ENCODE assay signal across 12 mouse cellular contexts in genomic region chr11:98598851-98599290, GRCm38 (mm10). TPM values are rescaled to one million over a fixed set of nuclear protein-coding genes. Genes with fewer than 3 reads are reported as not detected.
DNase-seq lines count a peak whose midpoint lies in the region; ATAC-seq and TF ChIP-seq lines count a peak whose summit lies in the region.
"Had no signal": no experiment of that assay in that cellular context is flagged by ENCODE, and none has a peak within 500 bp of the region (broad histone marks: within the 10 kb centered on the region; RNA-seq: fewer than 3 reads in every experiment).

No protein-coding gene starts in this region.

- no peak overlapping the region for H3K4me3 ChIP-seq in hindbrain, embryonic 16.5 days (ENCODE audit: low read length)
- H3K4me3 ChIP-seq in hindbrain, embryonic 14.5 days (replicated peaks; ENCODE audit: low read length) = no peak overlapping the region
- H3K4me3 ChIP-seq in E14TG2a.4 (replicated peaks; ENCODE audit: low read length) = peak overlapping the region; percentile 69
- H3K4me3 ChIP-seq in forebrain, embryonic 13.5 days = no peak overlapping the region
- H3K4me3 ChIP-seq in thymus, adult 2 months (ENCODE audit: control insufficient read depth, insufficient read depth, low read length) = no peak overlapping the region

- H3K9ac ChIP-seq in hindbrain, embryonic 16.5 days (ENCODE audit: low read depth, low read length) = no peak overlapping the region
- H3K9ac ChIP-seq in hindbrain, embryonic 14.5 days = no peak overlapping the region
- H3K9ac ChIP-seq in forebrain, embryonic 13.5 days = 0 out of 2 replicates have a peak overlapping the region, but pooled peaks have one; percentile 16

- 54% methylated on average over 18 of the region's 18 CpGs for WGBS in hindbrain, embryonic 16.5 days
- 65% methylated on average over 18 of the region's 18 CpGs for whole genome bisulfite sequencing in hindbrain, embryonic 14.5 days
- 56% methylated on average over 18 of the region's 18 CpGs for WGBS in forebrain, embryonic 13.5 days
- 64% methylated on average over 18 of the region's 18 CpGs for WGBS in thymus, adult 2 months

- H3K9me3 ChIP-seq in hindbrain, embryonic 16.5 days (ENCODE audit: control insufficient read depth, low read length) = no peaks in the 10 kb centered on the region
- no peaks in the 10 kb centered on the region for H3K9me3 ChIP-seq in hindbrain, embryonic 14.5 days (ENCODE audit: control insufficient read depth, low read length)
- no peaks in the 10 kb centered on the region for H3K9me3 ChIP-seq in E14TG2a.4 (ENCODE audit: low read length)
- no peaks in the 10 kb centered on the region for H3K9me3 ChIP-seq in forebrain, embryonic 13.5 days (replicated peaks)

- no peak overlapping the region for H3K27ac ChIP-seq in hindbrain, embryonic 16.5 days (ENCODE audit: low read depth, low read length)
- no peak overlapping the region for H3K27ac ChIP-seq in hindbrain, embryonic 14.5 days
- no peak overlapping the region for H3K27ac ChIP-seq in forebrain, embryonic 13.5 days
- no peak overlapping the region for H3K27ac ChIP-seq in thymus, adult 2 months (ENCODE audit: control insufficient read depth, insufficient read depth, low read length)
- H3K27ac ChIP-seq: kidney, postnatal 0 days had no signal

- TF ChIP-seq POLR2A in thymus, adult 2 months (IDR thresholded peaks at IDR 0.05; ENCODE audit: control insufficient read depth, extremely low read depth, insufficient read depth, low read length, poor library complexity) = no peak

- ATAC-seq in hindbrain, embryonic 16.5 days = no peak
- ATAC-seq in hindbrain, embryonic 14.5 days (ENCODE audit: low FRiP score) = no peak
- ATAC-seq in forebrain, embryonic 13.5 days = no peak
- ATAC-seq in activated CD4-positive, CD25-positive, alpha-beta regulatory T cell, adult 4 months = no peak

- DNase-seq in hindbrain, embryonic 14.5 days (ENCODE audit: low spot score) = no peak
- DNase-seq in brain, adult 2 months (ENCODE audit: low read depth, low spot score) = peak; percentile 74
- DNase-seq in thymus, adult 2 months = no peak
- no peak for DNase-seq in adrenal gland, adult 8-10 months
- DNase-seq: adrenal gland, postnatal 10 days had no signal

- H3K4me2 ChIP-seq in hindbrain, embryonic 16.5 days (ENCODE audit: low read length) = peak overlapping the region; percentile 1; the same call in 1 of the 2 replicates
- no peak overlapping the region for H3K4me2 ChIP-seq in hindbrain, embryonic 14.5 days (replicated peaks)
- peak overlapping the region; percentile 24 for H3K4me2 ChIP-seq in forebrain, embryonic 13.5 days

- H3K27me3 ChIP-seq in hindbrain, embryonic 16.5 days (replicated peaks; ENCODE audit: control insufficient read depth, insufficient read depth, low read length) = peaks cover 4% of the 10 kb centered on the region; the same call in 1 of the 2 replicates
- H3K27me3 ChIP-seq in hindbrain, embryonic 14.5 days (ENCODE audit: control insufficient read depth, insufficient read depth, low read length) = peaks cover 7% of the 10 kb centered on the region; the same call in 1 of the 2 replicates
- H3K27me3 ChIP-seq in E14TG2a.4 (ENCODE audit: insufficient read depth, low read length) = peaks cover 39% of the 10 kb centered on the region
- peaks cover 35% of the 10 kb centered on the region for H3K27me3 ChIP-seq in forebrain, embryonic 13.5 days
- no peaks in the 10 kb centered on the region for H3K27me3 ChIP-seq in thymus, adult 2 months (ENCODE audit: control insufficient read depth, insufficient read depth, low read length)

- no peaks in the 10 kb centered on the region for H3K4me1 ChIP-seq in hindbrain, embryonic 16.5 days (ENCODE audit: control insufficient read depth, insufficient read depth, low read depth, low read length)
- H3K4me1 ChIP-seq in hindbrain, embryonic 14.5 days (replicated peaks; ENCODE audit: control insufficient read depth, insufficient read depth, low read length) = no peaks in the 10 kb centered on the region
- peaks cover 36% of the 10 kb centered on the region for H3K4me1 ChIP-seq in E14TG2a.4 (replicated peaks; ENCODE audit: low read depth, low read length)
- peaks cover 10% of the 10 kb centered on the region; the same call in 1 of the 2 replicates for H3K4me1 ChIP-seq in forebrain, embryonic 13.5 days
- peaks cover 19% of the 10 kb centered on the region for H3K4me1 ChIP-seq in thymus, adult 2 months (replicated peaks; ENCODE audit: control insufficient read depth, insufficient read depth, low read length)

- TF ChIP-seq CTCF in E14TG2a.4 (conservative IDR thresholded peaks at IDR 0.05; ENCODE audit: low read length) = no peak
- no peak for TF ChIP-seq CTCF in thymus, adult 2 months (IDR thresholded peaks at IDR 0.05; ENCODE audit: borderline replicate concordance, control insufficient read depth, extremely low read depth, insufficient read depth, low read length, poor library complexity)

- no peaks in the 10 kb centered on the region for H3K36me3 ChIP-seq in hindbrain, embryonic 16.5 days (ENCODE audit: control insufficient read depth, insufficient read depth, low read length)
- H3K36me3 ChIP-seq in hindbrain, embryonic 14.5 days (replicated peaks; ENCODE audit: control insufficient read depth, insufficient read depth) = no peaks in the 10 kb centered on the region
- H3K36me3 ChIP-seq in E14TG2a.4 (ENCODE audit: insufficient read depth, low read length) = no peaks in the 10 kb centered on the region
- H3K36me3 ChIP-seq in forebrain, embryonic 13.5 days (ENCODE audit: poor library complexity, severe bottlenecking) = no peaks in the 10 kb centered on the region
- no peaks in the 10 kb centered on the region for H3K36me3 ChIP-seq in thymus, adult 2 months (ENCODE audit: control insufficient read depth, insufficient read depth, low read length)

RNA-seq across cellular contexts. Expression of gene Lrrc3c, which starts 0.8 kb away (rescaled TPM):
- polyA plus RNA-seq in hindbrain, embryonic 16.5 days (2015; fragmentation: Nextera tagmentation; extraction: Ambion mirVana) = not detected in 2 replicates
- polyA plus RNA-seq in hindbrain, embryonic 14.5 days (2014; fragmentation: Nextera tagmentation; extraction: Ambion mirVana) = not detected in 2 replicates
- polyA plus RNA-seq in forebrain, embryonic 13.5 days (2015; fragmentation: Nextera tagmentation; extraction: Ambion mirVana) = not detected in 2 replicates
- not detected in 2 replicates for polyA plus RNA-seq in thymus, adult 2 months (2012; rRNA removed)
- not detected for polyA plus RNA-seq in activated CD4-positive, CD25-positive, alpha-beta regulatory T cell, adult 4 months (2017; shearing (Covaris generic))
- not detected for total RNA-seq in adrenal gland, adult 8-10 months (2022)
- total RNA-seq: adrenal gland, postnatal 10 days; megakaryocyte progenitor cell, adult 5-6 weeks had no signal
- polyA plus RNA-seq: kidney, postnatal 0 days; limb, embryonic 11.5 days had no signal

RNA-seq across cellular contexts. Expression of gene Ormdl3, which starts 11.7 kb away (rescaled TPM):
- 117 and 124 TPM in 2 replicates for polyA plus RNA-seq in hindbrain, embryonic 16.5 days (2015; fragmentation: Nextera tagmentation; extraction: Ambion mirVana)
- polyA plus RNA-seq in hindbrain, embryonic 14.5 days (2014; fragmentation: Nextera tagmentation; extraction: Ambion mirVana) = 14.9 and 17.3 TPM in 2 replicates
- 77.3 and 88.0 TPM in 2 replicates for polyA plus RNA-seq in forebrain, embryonic 13.5 days (2015; fragmentation: Nextera tagmentation; extraction: Ambion mirVana)
- 66.8 and 74.6 TPM in 2 replicates for polyA plus RNA-seq in thymus, adult 2 months (2012; rRNA removed)
- 10 to 100 TPM; 15.8 to 37.6 TPM for polyA plus RNA-seq in activated CD4-positive, CD25-positive, alpha-beta regulatory T cell, adult 4 months (2017; shearing (Covaris generic))
- total RNA-seq in adrenal gland, adult 8-10 months (2022) = 100 to 1,000 TPM; 102 to 147 (median 129) TPM

RNA-seq across cellular contexts. Expression of gene Gm12355, which starts 26.6 kb away (rescaled TPM):
- 0.41 and 1.3 TPM in 2 replicates for polyA plus RNA-seq in hindbrain, embryonic 16.5 days (2015; fragmentation: Nextera tagmentation; extraction: Ambion mirVana)
- polyA plus RNA-seq in hindbrain, embryonic 14.5 days (2014; fragmentation: Nextera tagmentation; extraction: Ambion mirVana) = 0.20 and 0.80 TPM in 2 replicates
- polyA plus RNA-seq in forebrain, embryonic 13.5 days (2015; fragmentation: Nextera tagmentation; extraction: Ambion mirVana) = 1.2 and 1.3 TPM in 2 replicates
- not detected in 2 replicates for polyA plus RNA-seq in thymus, adult 2 months (2012; rRNA removed)
- 1 to 10 TPM; 2.2 to 10.0 TPM for polyA plus RNA-seq in activated CD4-positive, CD25-positive, alpha-beta regulatory T cell, adult 4 months (2017; shearing (Covaris generic))
- 10 to 100 TPM; 12.6 to 16.2 (median 14.5) TPM for total RNA-seq in adrenal gland, adult 8-10 months (2022)

RNA-seq across cellular contexts. Expression of gene Gsdma3, which starts 27.3 kb away (rescaled TPM):
- polyA plus RNA-seq in hindbrain, embryonic 16.5 days (2015; fragmentation: Nextera tagmentation; extraction: Ambion mirVana) = not detected in 2 replicates
- not detected in 2 replicates for polyA plus RNA-seq in hindbrain, embryonic 14.5 days (2014; fragmentation: Nextera tagmentation; extraction: Ambion mirVana)
- not detected in 2 replicates for polyA plus RNA-seq in forebrain, embryonic 13.5 days (2015; fragmentation: Nextera tagmentation; extraction: Ambion mirVana)
- 0.74 and 1.1 TPM in 2 replicates for polyA plus RNA-seq in thymus, adult 2 months (2012; rRNA removed)
- not detected for polyA plus RNA-seq in activated CD4-positive, CD25-positive, alpha-beta regulatory T cell, adult 4 months (2017; shearing (Covaris generic))
- total RNA-seq in adrenal gland, adult 8-10 months (2022) = 10 to 100 TPM in 1 of 4 experiments, 1 to 10 TPM in 3; 1.5 to 14.3 (median 4.9) TPM
- total RNA-seq: megakaryocyte progenitor cell, adult 5-6 weeks had no signal
- polyA plus RNA-seq: kidney, postnatal 0 days; limb, embryonic 11.5 days had no signal

RNA-seq across cellular contexts. Expression of gene Gsdma2, which starts 47.7 kb away (rescaled TPM):
- not detected in 2 replicates for polyA plus RNA-seq in hindbrain, embryonic 16.5 days (2015; fragmentation: Nextera tagmentation; extraction: Ambion mirVana)
- not detected in 2 replicates for polyA plus RNA-seq in hindbrain, embryonic 14.5 days (2014; fragmentation: Nextera tagmentation; extraction: Ambion mirVana)
- not detected in 2 replicates for polyA plus RNA-seq in forebrain, embryonic 13.5 days (2015; fragmentation: Nextera tagmentation; extraction: Ambion mirVana)
- 0.17 and 0.81 TPM in 2 replicates for polyA plus RNA-seq in thymus, adult 2 months (2012; rRNA removed)
- not detected for polyA plus RNA-seq in activated CD4-positive, CD25-positive, alpha-beta regulatory T cell, adult 4 months (2017; shearing (Covaris generic))
- total RNA-seq in adrenal gland, adult 8-10 months (2022) = under 1 TPM in 1 of 4 experiments, not detected in 3; 0.63 TPM
- total RNA-seq: megakaryocyte progenitor cell, adult 5-6 weeks had no signal
- polyA plus RNA-seq: kidney, postnatal 0 days; limb, embryonic 11.5 days had no signal
